Mouse (Mus musculus) liver, adult 2 months (tissue): Measurements from ENCODE around the gene Clip1.

Experiments used
- CTCF ChIP-seq: fragments of 200-500 bp; IDR thresholded peaks from 2 replicates; pipeline ENCODE4 v1.5.1; 2011; ENCODE audit warnings: low read depth, low read length, control low read depth
- POLR2A ChIP-seq: fragments of 200-500 bp; IDR thresholded peaks from 2 replicates; pipeline ENCODE4 v1.6.1; 2011; ENCODE audit warnings: low read length, control low read depth; ENCODE audit not compliant: insufficient read depth; ENCODE audit errors: extremely low read depth

DNA sequence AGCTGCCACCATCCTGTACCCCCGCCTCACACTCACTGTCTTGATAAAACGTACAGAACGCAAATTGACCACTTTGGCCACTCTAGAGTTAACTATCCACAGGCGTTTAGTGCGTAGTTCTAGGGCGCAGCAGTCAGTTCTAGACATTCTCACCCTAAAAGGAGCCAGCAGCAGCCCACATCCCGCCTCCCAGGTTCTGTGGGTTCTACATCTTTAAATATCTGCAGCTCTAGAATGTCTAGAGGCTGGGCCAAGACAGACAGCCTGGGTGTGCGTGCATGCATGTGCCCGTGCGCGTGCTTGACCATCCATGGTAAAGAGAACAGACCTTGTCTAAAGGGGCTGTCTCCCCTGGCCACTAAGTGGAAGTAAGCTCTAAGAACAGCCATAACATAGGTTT, 123.3 kb downstream of the Clip1 start:
- no peak for TF ChIP-seq CTCF
- TF ChIP-seq POLR2A: no peak
